Comparison of ENCODE assay signal across 9 mouse cellular contexts in the genomic region with DNA sequence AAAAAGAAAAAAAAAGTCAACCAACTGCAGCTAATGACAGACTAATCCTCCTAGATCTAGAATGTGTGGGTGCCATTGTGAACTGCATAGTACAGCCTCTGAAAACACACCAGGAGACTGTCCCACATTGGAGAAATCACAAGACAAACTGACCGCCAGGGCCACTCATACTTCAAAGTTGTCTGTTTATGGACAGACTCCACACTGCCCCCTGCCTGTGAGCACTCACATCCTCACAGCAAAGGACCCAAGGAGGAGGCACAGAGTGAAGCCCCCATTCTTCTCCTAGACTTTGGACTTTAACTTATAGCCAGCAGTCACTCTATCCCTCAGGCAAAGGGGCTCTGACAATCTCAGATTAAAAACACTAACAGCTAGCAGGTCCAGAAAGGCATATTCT.
DNase-seq lines count a peak whose midpoint lies in the region; ATAC-seq and TF ChIP-seq lines count a peak whose summit lies in the region.
"Had no signal": no experiment of that assay in that cellular context is flagged by ENCODE, and none has a peak within 500 bp of the region (broad histone marks: within the 10 kb centered on the region; RNA-seq: fewer than 3 reads in every experiment).

No protein-coding gene starts in this region.

- WGBS in intestine, embryonic 15.5 days, result 69% methylated on average over 1 of the region's 1 CpGs
- 83% methylated on average over 1 of the region's 1 CpGs for WGBS in intestine, embryonic 16.5 days
- WGBS in stomach, embryonic 15.5 days, result 66% methylated on average over 1 of the region's 1 CpGs

- no peaks in the 10 kb centered on the region for H3K27me3 ChIP-seq in intestine, embryonic 15.5 days (replicated peaks)
- H3K27me3 ChIP-seq in intestine, embryonic 16.5 days (replicated peaks; ENCODE audit: control insufficient read depth, insufficient read depth, low read length), result no peaks in the 10 kb centered on the region
- H3K27me3 ChIP-seq in CH12.LX (replicated peaks), result no peaks in the 10 kb centered on the region
- H3K27me3 ChIP-seq in stomach, embryonic 15.5 days (replicated peaks), result no peaks in the 10 kb centered on the region
- H3K27me3 ChIP-seq: liver, embryonic 13.5 days had no signal

- no peak overlapping the region for H3K27ac ChIP-seq in intestine, embryonic 15.5 days
- no peak overlapping the region for H3K27ac ChIP-seq in intestine, embryonic 16.5 days (ENCODE audit: low read length)
- no peak overlapping the region for H3K27ac ChIP-seq in CH12.LX (ENCODE audit: insufficient read depth, low read depth)
- H3K27ac ChIP-seq in stomach, embryonic 15.5 days, result peak overlapping the region; percentile 68
- H3K27ac ChIP-seq: liver, embryonic 13.5 days had no signal

- in situ Hi-C loops in CH12.LX (cut with MboI; ENCODE audit: low pct_ligation_motif_present, low pct_unique_long_range_greater_than_20kb, low sequenced_read_pairs), result no loop called here

- peak; percentile 24; the same call in 1 of the 2 replicates for ATAC-seq in intestine, embryonic 15.5 days
- ATAC-seq in intestine, embryonic 16.5 days, result no peak
- no peak for ATAC-seq in stomach, embryonic 15.5 days (ENCODE audit: insufficient read depth, low FRiP score, low read depth)
- no peak; the same call in 1 of the 2 replicates for ATAC-seq in frontal cortex, adult (ENCODE audit: low TSS enrichment)

- H3K4me3 ChIP-seq in intestine, embryonic 15.5 days (replicated peaks), result no peak overlapping the region
- no peak overlapping the region for H3K4me3 ChIP-seq in intestine, embryonic 16.5 days (ENCODE audit: low read length)
- H3K4me3 ChIP-seq in CH12.LX (replicated peaks in 1 of 3; ENCODE audit: low read depth in 2 of 3, low read length in 2 of 3, poor library complexity in 1 of 3), result no peak overlapping the region
- no peak overlapping the region for H3K4me3 ChIP-seq in stomach, embryonic 15.5 days (replicated peaks)
- H3K4me3 ChIP-seq: liver, embryonic 13.5 days had no signal

- H3K4me1 ChIP-seq in intestine, embryonic 15.5 days (replicated peaks), result peaks cover 14% of the 10 kb centered on the region; the same call in 1 of the 2 replicates
- H3K4me1 ChIP-seq in intestine, embryonic 16.5 days (ENCODE audit: control insufficient read depth, insufficient read depth, low read length), result peaks cover 25% of the 10 kb centered on the region
- H3K4me1 ChIP-seq in CH12.LX (ENCODE audit: control insufficient read depth in 1 of 2, insufficient read depth in 2 of 2), result peaks cover 0 to 33% of the 10 kb centered on the region in 2 experiments; a peak in 2 of 4 replicates
- 0 out of 2 replicates have a peak, but pooled peaks cover 7% of the 10 kb centered on the region for H3K4me1 ChIP-seq in stomach, embryonic 15.5 days

- no peaks in the 10 kb centered on the region for H3K9me3 ChIP-seq in intestine, embryonic 15.5 days
- no peaks in the 10 kb centered on the region for H3K9me3 ChIP-seq in intestine, embryonic 16.5 days (ENCODE audit: control insufficient read depth, low read length)
- no peaks in the 10 kb centered on the region for H3K9me3 ChIP-seq in CH12.LX (replicated peaks; ENCODE audit: low read length)
- no peaks in the 10 kb centered on the region for H3K9me3 ChIP-seq in stomach, embryonic 15.5 days
- H3K9me3 ChIP-seq: liver, embryonic 13.5 days had no signal

- no peak for TF ChIP-seq EP300 in CH12.LX (IDR thresholded peaks at IDR 0.05; ENCODE audit: low read length)

- dilution Hi-C loops in CH12.LX (cut with MboI; ENCODE audit: extremely low pct_ligation_motif_present, extremely low pct_unique_long_range_greater_than_20kb, low sequenced_read_pairs), result no loop called here

- peak; percentile 7; the same call in 1 of the 2 replicates for TF ChIP-seq RAD21 in CH12.LX (IDR thresholded peaks at IDR 0.05; ENCODE audit: low read depth, low read length)

- peak; percentile 33 for DNase-seq in CH12.LX (ENCODE audit: extremely low read depth)
- DNase-seq in adrenal gland, adult 2 months, result peak; percentile 64
- DNase-seq in kidney, postnatal 25 days, result peak; percentile 54 to 56
- no peak for DNase-seq in layer of hippocampus, adult 9-10 months (ENCODE audit: low spot score)
- DNase-seq: liver, embryonic 13.5 days had no signal

- peak; percentile 28 to 63 for TF ChIP-seq CTCF in CH12.LX (conservative IDR thresholded peaks at IDR 0.05 in 1 of 2, IDR thresholded peaks at IDR 0.05 in 1 of 2; ENCODE audit: low read depth in 2 of 2, low read length in 2 of 2)

- no peak overlapping the region for H3K4me2 ChIP-seq in intestine, embryonic 15.5 days (replicated peaks)
- no peak overlapping the region for H3K4me2 ChIP-seq in intestine, embryonic 16.5 days (ENCODE audit: low read depth, low read length)
- no peak overlapping the region for H3K4me2 ChIP-seq in CH12.LX (ENCODE audit: insufficient read depth, low read depth, poor library complexity, severe bottlenecking)
- no peak overlapping the region for H3K4me2 ChIP-seq in stomach, embryonic 15.5 days
- H3K4me2 ChIP-seq: liver, embryonic 13.5 days had no signal

- no peaks in the 10 kb centered on the region for H3K36me3 ChIP-seq in intestine, embryonic 15.5 days
- no peaks in the 10 kb centered on the region for H3K36me3 ChIP-seq in intestine, embryonic 16.5 days (ENCODE audit: control insufficient read depth, insufficient read depth, low read length)
- H3K36me3 ChIP-seq in CH12.LX (replicated peaks in 1 of 2; ENCODE audit: control insufficient read depth in 1 of 2, insufficient read depth in 1 of 2, low read length in 1 of 2), result peaks cover 12 to 60% of the 10 kb centered on the region in 2 experiments
- H3K36me3 ChIP-seq in stomach, embryonic 15.5 days, result no peaks in the 10 kb centered on the region

- peaks cover 81% of the 10 kb centered on the region for H3K79me2 ChIP-seq in CH12.LX (replicated peaks; ENCODE audit: control insufficient read depth, extremely low read depth, insufficient read depth, poor library complexity, severe bottlenecking)

- H3K9ac ChIP-seq in intestine, embryonic 15.5 days, result no peak overlapping the region
- H3K9ac ChIP-seq in intestine, embryonic 16.5 days (ENCODE audit: low read depth, low read length), result no peak overlapping the region
- H3K9ac ChIP-seq in CH12.LX (ENCODE audit: insufficient read depth, low read depth), result no peak overlapping the region
- H3K9ac ChIP-seq in stomach, embryonic 15.5 days, result no peak overlapping the region
- H3K9ac ChIP-seq: liver, embryonic 13.5 days had no signal

- TF ChIP-seq POLR2A in CH12.LX (IDR thresholded peaks at IDR 0.05; ENCODE audit: low read depth, low read length), result no peak

TF ChIP-seq in CH12.LX, 34 proteins besides CTCF, POLR2A, EP300 and RAD21:
- TF ChIP-seq BHLHE40 (IDR thresholded peaks at IDR 0.05; ENCODE audit: low read depth, low read length) (no peak), SMC3 (IDR thresholded peaks at IDR 0.05; ENCODE audit: low read depth, low read length) (peak; percentile 18; the same call in 1 of the 2 replicates), JUND (conservative IDR thresholded peaks at IDR 0.05; ENCODE audit: low read depth, low read length) (no peak), MEF2A (IDR thresholded peaks at IDR 0.05; ENCODE audit: borderline replicate concordance, low read depth, low read length) (no peak), MYC (IDR thresholded peaks at IDR 0.05; ENCODE audit: low read depth, low read length) (no peak), SIN3A (IDR thresholded peaks at IDR 0.05; ENCODE audit: low read length) (no peak), POLR2AphosphoS2 (IDR thresholded peaks at IDR 0.05; ENCODE audit: low read depth, low read length) (no peak)
